Mouse (Mus musculus): ENCODE measurements around the gene Ltbp3. TPM values are rescaled to one million over a fixed set of nuclear protein-coding genes. Genes with fewer than 3 reads are reported as not detected.

Ltbp3 gene
- polyA plus RNA-seq, 1 experiment from 2014 or later, result 9.7 TPM

- Histone ChIP-seq H3K27me3 (ENCODE audit: control insufficient read depth, insufficient read depth, low read length) (no peaks in the 10 kb centered on the region), H3K4me1 (ENCODE audit: control insufficient read depth, insufficient read depth, low read length) (peaks cover 6% of the 10 kb centered on the region), H3K27ac (replicated peaks; ENCODE audit: low read depth, low read length) (no peak overlapping the region), H3K36me3 (ENCODE audit: control insufficient read depth, insufficient read depth, low read length) (peaks cover 17% of the 10 kb centered on the region), H3K4me3 (ENCODE audit: low read depth, low read length) (0 out of 2 replicates have a peak overlapping the region, but pooled peaks have one; percentile 63), H3K4me2 (ENCODE audit: low read depth, severe bottlenecking) (peak overlapping the region; percentile 66; the same call in 1 of the 2 replicates), H3K9me3 (ENCODE audit: control insufficient read depth, low read length) (no peaks in the 10 kb centered on the region), H3K9ac (ENCODE audit: low read length) (no peak overlapping the region)
- 80% methylated on average over 11 of the region's 11 CpGs for WGBS
- no peak for ATAC-seq (ENCODE audit: insufficient number of reproducible peaks, low FRiP score, low TSS enrichment, low read depth)
- DNase-seq (ENCODE audit: low spot score), result no peak
Measured at GRCm38 (mm10) chr19:5795668-5796572, 55.2 kb downstream of the Ltbp3 start.

DNA sequence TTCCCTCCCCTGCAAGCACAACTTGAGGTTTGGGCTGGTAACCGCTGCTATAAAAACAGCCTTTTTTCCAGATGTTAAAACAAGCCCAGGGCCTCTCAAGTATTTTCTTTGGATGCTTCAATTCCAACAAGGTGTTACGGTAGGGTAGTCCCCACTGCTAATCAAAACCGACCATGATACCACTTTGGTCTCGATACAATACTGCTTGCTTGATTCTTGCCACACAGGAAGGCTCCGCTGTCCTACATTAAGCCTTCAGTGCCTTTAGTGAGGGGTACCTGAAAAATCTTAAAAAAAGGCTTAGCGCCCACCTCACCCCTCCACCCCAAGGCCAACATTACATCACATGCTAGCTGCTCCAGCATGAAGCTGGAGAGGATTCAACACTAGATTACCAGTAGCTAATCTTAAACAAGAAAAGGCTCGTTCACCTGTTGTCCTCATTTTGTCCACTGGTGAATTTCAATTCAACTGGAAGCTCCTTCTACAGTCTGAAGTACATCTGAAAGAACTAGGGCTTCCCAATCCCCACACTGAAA, 55.9 kb downstream of the Ltbp3 start:
- no peak for ATAC-seq (ENCODE audit: insufficient number of reproducible peaks, low FRiP score, low TSS enrichment, low read depth)
- DNase-seq (ENCODE audit: low spot score), result no peak
- H3K27me3 ChIP-seq (ENCODE audit: control insufficient read depth, insufficient read depth, low read length), result no peaks in the 10 kb centered on the region
- 84% methylated on average over 7 of the region's 7 CpGs for WGBS
- peak overlapping the region; percentile 63 for H3K4me3 ChIP-seq (ENCODE audit: low read depth, low read length)
- H3K36me3 ChIP-seq (ENCODE audit: control insufficient read depth, insufficient read depth, low read length), result peaks cover 17% of the 10 kb centered on the region
- H3K9ac ChIP-seq (ENCODE audit: low read length), result no peak overlapping the region
- no peak overlapping the region for H3K27ac ChIP-seq (replicated peaks; ENCODE audit: low read depth, low read length)
- peak overlapping the region; percentile 66 for H3K4me2 ChIP-seq (ENCODE audit: low read depth, severe bottlenecking)
- no peaks in the 10 kb centered on the region for H3K9me3 ChIP-seq (ENCODE audit: control insufficient read depth, low read length)
- peaks cover 6% of the 10 kb centered on the region for H3K4me1 ChIP-seq (ENCODE audit: control insufficient read depth, insufficient read depth, low read length)

DNA sequence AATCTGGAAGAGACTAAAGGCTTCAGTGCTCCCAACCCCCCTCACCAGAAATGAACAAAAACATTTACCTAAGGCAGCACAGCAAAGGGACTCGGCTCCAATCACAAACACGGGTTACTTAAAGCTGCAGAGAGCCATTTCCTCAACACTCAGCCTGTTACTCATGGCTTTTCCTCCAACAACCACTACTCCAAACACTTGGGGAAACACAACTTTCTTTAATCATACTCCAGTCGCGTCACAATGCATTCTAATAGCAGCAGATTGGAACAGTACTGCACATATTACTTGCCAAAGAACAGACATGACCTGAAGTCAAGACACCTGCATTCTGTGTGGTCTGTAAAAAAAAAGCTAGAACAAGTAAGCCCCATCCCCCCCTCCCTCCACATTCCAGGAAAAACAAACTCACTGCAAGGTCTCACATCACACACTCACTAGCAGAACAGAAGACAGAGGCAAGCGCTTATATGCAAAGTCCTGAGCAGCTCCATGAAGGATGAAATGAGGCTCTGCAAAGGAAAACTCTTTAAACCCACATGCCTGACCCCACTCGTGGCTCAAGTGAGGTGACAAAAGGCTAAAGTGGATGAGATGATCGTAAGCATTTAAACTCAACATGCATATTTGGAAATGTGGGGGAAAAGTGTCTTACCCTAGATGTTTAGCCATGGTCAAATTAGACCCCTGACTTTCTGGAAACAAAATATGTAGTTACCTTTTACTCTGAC, 56.8 kb downstream of the Ltbp3 start:
- Histone ChIP-seq H3K27ac (replicated peaks; ENCODE audit: low read depth, low read length) (no peak overlapping the region), H3K9ac (ENCODE audit: low read length) (peak overlapping the region; percentile 51), H3K4me1 (ENCODE audit: control insufficient read depth, insufficient read depth, low read length) (peaks cover 6% of the 10 kb centered on the region), H3K9me3 (ENCODE audit: control insufficient read depth, low read length) (no peaks in the 10 kb centered on the region), H3K27me3 (ENCODE audit: control insufficient read depth, insufficient read depth, low read length) (no peaks in the 10 kb centered on the region), H3K4me3 (ENCODE audit: low read depth, low read length) (peak overlapping the region; percentile 63), H3K4me2 (ENCODE audit: low read depth, severe bottlenecking) (peak overlapping the region; percentile 66), H3K36me3 (ENCODE audit: control insufficient read depth, insufficient read depth, low read length) (peaks cover 17% of the 10 kb centered on the region)
- ATAC-seq (ENCODE audit: insufficient number of reproducible peaks, low FRiP score, low TSS enrichment, low read depth) (no peak), DNase-seq (ENCODE audit: low spot score) (no peak)
- WGBS, result 54% methylated on average over 7 of the region's 7 CpGs

DNA sequence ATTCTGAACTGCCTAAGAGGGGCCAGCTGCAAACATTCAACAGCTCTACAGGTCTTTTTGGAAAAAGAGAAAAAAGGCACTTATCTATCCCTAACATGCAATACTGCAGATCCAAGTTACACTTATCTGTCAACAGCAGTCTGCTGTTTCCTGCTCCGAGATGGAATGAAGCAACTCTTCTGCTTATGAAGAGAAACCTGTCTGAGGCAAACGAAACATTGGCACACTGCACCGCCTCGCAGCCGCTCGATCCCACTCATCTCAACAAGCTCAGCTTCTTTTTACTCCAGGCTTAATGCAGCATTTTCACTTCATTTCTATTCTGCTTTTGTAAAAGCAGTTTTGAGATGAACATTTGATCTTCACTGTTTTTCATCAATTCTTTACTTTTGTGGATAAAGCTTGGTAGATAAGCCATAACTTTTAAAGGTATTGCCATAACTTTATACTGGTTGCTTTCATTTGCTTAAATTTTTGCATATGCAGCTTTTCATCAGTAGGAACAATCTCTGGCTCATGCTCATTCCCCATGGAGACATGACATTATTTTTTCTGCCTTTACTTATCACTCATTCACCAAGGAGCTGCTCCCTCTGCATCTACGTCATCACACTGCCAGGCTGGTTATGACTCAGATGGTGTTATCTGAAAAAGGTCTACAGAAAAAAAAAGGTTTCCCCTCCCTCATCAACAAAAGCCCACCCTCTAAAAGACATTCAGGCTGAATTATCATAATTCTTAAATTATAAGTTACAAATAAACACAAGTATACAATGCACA, 58.2 kb downstream of the Ltbp3 start:
- peak overlapping the region; percentile 63 for H3K4me3 ChIP-seq (ENCODE audit: low read depth, low read length)
- DNase-seq (ENCODE audit: low spot score) (peak; percentile 48), ATAC-seq (ENCODE audit: insufficient number of reproducible peaks, low FRiP score, low TSS enrichment, low read depth) (no peak)
- no peaks in the 10 kb centered on the region for H3K9me3 ChIP-seq (ENCODE audit: control insufficient read depth, low read length)
- H3K4me1 ChIP-seq (ENCODE audit: control insufficient read depth, insufficient read depth, low read length), result peaks cover 7% of the 10 kb centered on the region
- peak overlapping the region; percentile 38 for H3K9ac ChIP-seq (ENCODE audit: low read length)
- peaks cover 17% of the 10 kb centered on the region for H3K36me3 ChIP-seq (ENCODE audit: control insufficient read depth, insufficient read depth, low read length)
- no peaks in the 10 kb centered on the region for H3K27me3 ChIP-seq (ENCODE audit: control insufficient read depth, insufficient read depth, low read length)
- 25% methylated on average over 7 of the region's 7 CpGs for WGBS
- peak overlapping the region; percentile 66 for H3K4me2 ChIP-seq (ENCODE audit: low read depth, severe bottlenecking)
- no peak overlapping the region for H3K27ac ChIP-seq (replicated peaks; ENCODE audit: low read depth, low read length)

- DNase-seq (ENCODE audit: low spot score) (peak; percentile 56), ATAC-seq (ENCODE audit: insufficient number of reproducible peaks, low FRiP score, low TSS enrichment, low read depth) (no peak)
- Histone ChIP-seq H3K9me3 (ENCODE audit: control insufficient read depth, low read length) (no peaks in the 10 kb centered on the region), H3K4me3 (ENCODE audit: low read depth, low read length) (peak overlapping the region; percentile 63), H3K36me3 (ENCODE audit: control insufficient read depth, insufficient read depth, low read length) (peaks cover 17% of the 10 kb centered on the region), H3K9ac (ENCODE audit: low read length) (peak overlapping the region; percentile 80), H3K27me3 (ENCODE audit: control insufficient read depth, insufficient read depth, low read length) (no peaks in the 10 kb centered on the region), H3K27ac (replicated peaks; ENCODE audit: low read depth, low read length) (no peak overlapping the region), H3K4me1 (ENCODE audit: control insufficient read depth, insufficient read depth, low read length) (peaks cover 16% of the 10 kb centered on the region), H3K4me2 (ENCODE audit: low read depth, severe bottlenecking) (peak overlapping the region; percentile 66)
- under 1% methylated on average over 10 of the region's 10 CpGs for WGBS
Measured at GRCm38 (mm10) chr19:5799566-5800349, 59.1 kb downstream of the Ltbp3 start.

GRCm38 (mm10) chr19:5800350-5800631, 59.6 kb downstream of the Ltbp3 start:
- no peak for DNase-seq (ENCODE audit: low spot score)
- H3K36me3 ChIP-seq (ENCODE audit: control insufficient read depth, insufficient read depth, low read length), result peaks cover 16% of the 10 kb centered on the region
- H3K4me2 ChIP-seq (ENCODE audit: low read depth, severe bottlenecking), result peak overlapping the region; percentile 66

DNA sequence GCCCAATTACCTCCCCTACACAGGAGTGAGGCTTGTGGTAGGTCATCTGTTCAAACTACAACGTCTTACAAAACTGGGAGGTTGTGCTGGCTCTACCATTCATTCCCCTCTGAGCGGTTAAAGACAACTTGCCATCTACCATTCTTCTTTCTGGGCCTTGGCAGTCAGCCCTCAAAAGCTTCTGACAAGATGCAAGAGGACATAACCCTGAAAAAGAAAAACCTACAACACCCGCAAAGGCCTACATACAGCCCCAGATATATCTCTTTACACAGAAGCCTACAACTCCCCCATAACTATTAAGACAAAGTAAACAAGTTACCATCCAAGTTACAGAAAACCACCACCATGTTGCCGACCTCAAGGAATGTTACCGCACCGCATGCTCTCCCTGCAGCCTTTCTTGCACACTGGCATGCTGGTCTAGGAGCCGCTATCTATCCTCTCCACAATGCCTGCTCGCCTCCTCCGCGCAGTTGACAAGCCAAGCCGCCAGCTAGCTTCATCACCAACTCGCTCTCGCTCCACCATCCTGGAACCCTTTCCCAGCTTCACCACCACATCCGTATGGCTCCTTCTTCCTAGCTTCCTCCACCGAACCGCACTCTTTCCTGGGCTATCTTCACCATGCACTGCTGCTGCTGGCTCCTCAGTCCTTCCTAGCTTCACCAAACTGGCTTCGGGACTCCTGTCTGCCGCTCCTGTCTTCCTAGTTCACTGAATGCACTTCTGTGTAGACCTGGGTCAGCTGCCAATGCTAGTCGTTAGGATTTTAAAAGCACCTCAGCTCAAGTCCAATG, 60.1 kb downstream of the Ltbp3 start:
- peak overlapping the region; percentile 80 for H3K9ac ChIP-seq (ENCODE audit: low read length)
- peaks cover 19% of the 10 kb centered on the region for H3K4me1 ChIP-seq (ENCODE audit: control insufficient read depth, insufficient read depth, low read length)
- H3K27ac ChIP-seq (replicated peaks; ENCODE audit: low read depth, low read length), result 0 out of 2 replicates have a peak overlapping the region, but pooled peaks have one; percentile 1
- 0% methylated on average over 19 of the region's 19 CpGs for WGBS
- no peaks in the 10 kb centered on the region for H3K27me3 ChIP-seq (ENCODE audit: control insufficient read depth, insufficient read depth, low read length)
- H3K36me3 ChIP-seq (ENCODE audit: control insufficient read depth, insufficient read depth, low read length), result peaks cover 15% of the 10 kb centered on the region
- peak overlapping the region; percentile 66 for H3K4me2 ChIP-seq (ENCODE audit: low read depth, severe bottlenecking)
- ATAC-seq (ENCODE audit: insufficient number of reproducible peaks, low FRiP score, low TSS enrichment, low read depth), result no peak
- H3K9me3 ChIP-seq (ENCODE audit: control insufficient read depth, low read length), result no peaks in the 10 kb centered on the region
- H3K4me3 ChIP-seq (ENCODE audit: low read depth, low read length), result peak overlapping the region; percentile 63
- DNase-seq (ENCODE audit: low spot score), result peak; percentile 69

More at GRCm38 (mm10) chr19:5800350-5800631, 59.6 kb downstream of the Ltbp3 start:
- H3K9ac ChIP-seq (ENCODE audit: low read length), result peak overlapping the region; percentile 80
- peaks cover 18% of the 10 kb centered on the region for H3K4me1 ChIP-seq (ENCODE audit: control insufficient read depth, insufficient read depth, low read length)
- H3K27ac ChIP-seq (replicated peaks; ENCODE audit: low read depth, low read length), result 0 out of 2 replicates have a peak overlapping the region, but pooled peaks have one; percentile 1
- peak overlapping the region; percentile 63 for H3K4me3 ChIP-seq (ENCODE audit: low read depth, low read length)
- no peaks in the 10 kb centered on the region for H3K9me3 ChIP-seq (ENCODE audit: control insufficient read depth, low read length)
- no peaks in the 10 kb centered on the region for H3K27me3 ChIP-seq (ENCODE audit: control insufficient read depth, insufficient read depth, low read length)
- WGBS, result 0% methylated on average over 2 of the region's 2 CpGs
- ATAC-seq (ENCODE audit: insufficient number of reproducible peaks, low FRiP score, low TSS enrichment, low read depth), result no peak
